Mouse (Mus musculus) ES-Bruce4 (cell line): Measurements from ENCODE around the gene Slc48a1.

Experiments
- CTCF ChIP-seq: IDR thresholded peaks from one replicate; pipeline ENCODE4 v1.8.1; 2011; ENCODE audit warnings: low read depth, low read length
- EP300 ChIP-seq: IDR thresholded peaks from 2 replicates; pipeline ENCODE4 v1.6.1; 2011; ENCODE audit warnings: low read depth, low read length; ENCODE audit not compliant: insufficient read depth
- POLR2A ChIP-seq: IDR thresholded peaks from one replicate; pipeline ENCODE4 v1.8.1; 2011; ENCODE audit warnings: low read length; ENCODE audit not compliant: insufficient read depth

DNA sequence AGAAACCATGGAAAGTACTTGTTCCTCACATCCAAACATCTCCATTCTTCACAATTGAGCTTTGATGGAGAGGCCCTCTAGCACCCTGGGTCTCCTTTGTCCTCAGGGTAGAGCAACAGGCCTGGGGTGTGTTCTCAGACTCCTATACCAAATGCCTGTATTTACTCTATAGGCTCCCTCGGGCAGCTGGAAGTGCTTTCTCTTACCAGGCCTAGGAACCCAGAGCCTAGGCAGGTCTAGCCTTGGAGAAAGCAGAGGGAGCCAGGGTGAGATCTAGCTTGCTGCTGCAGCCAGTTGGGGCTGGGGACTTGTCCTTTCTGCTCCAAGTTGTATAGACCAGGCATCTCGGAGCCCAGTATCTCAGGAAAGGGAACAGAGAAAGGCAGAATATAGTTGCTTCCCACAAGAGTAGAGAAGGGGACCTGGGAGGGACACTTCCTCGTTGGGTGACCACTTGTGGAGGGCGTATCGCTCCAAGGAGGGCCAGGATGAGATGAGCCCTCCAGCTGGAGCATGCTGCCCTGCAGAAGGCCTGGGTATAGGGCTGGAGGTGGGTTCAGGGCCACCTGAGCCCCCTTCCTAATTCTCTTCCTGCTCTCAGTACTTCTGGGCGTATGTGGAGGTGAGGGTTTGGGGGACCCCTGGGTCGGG is 9.0 kb downstream of the Slc48a1 start:
- TF ChIP-seq CTCF (no peak), EP300 (no peak), POLR2A (no peak)
